Mouse (Mus musculus) kidney, adult 11 months (tissue): ENCODE measurements around the gene Actl10.

ENCODE experiments used
- DNase-seq: peaks from one replicate; pipeline ENCODE4 v3.0.0; 2022

Gene Actl10

GRCm38 (mm10) chr2:154551476-154551875 lies at the start of gene Actl10:
Actl10 (plus strand) TSS chr2:154551776.
- no peak for DNase-seq

GRCm38 (mm10) chr2:154507076-154507475 lies 44.5 kb upstream of the Actl10 start:
- no peak for DNase-seq

- peak; percentile 21 for DNase-seq
These were observed 43.9 kb upstream of the Actl10 start for GRCm38 (mm10) chr2:154507566-154508283.

GRCm38 (mm10) chr2:154508450-154508849 lies 43.1 kb upstream of the Actl10 start:
- no peak for DNase-seq

- DNase-seq: no peak
These were observed 41.4 kb upstream of the Actl10 start for GRCm38 (mm10) chr2:154510141-154510540.

GRCm38 (mm10) chr2:154516944-154517343 lies 34.6 kb upstream of the Actl10 start:
- no peak for DNase-seq

- DNase-seq: no peak
These were observed 34.2 kb upstream of the Actl10 start for GRCm38 (mm10) chr2:154517424-154517823.

- DNase-seq: no peak
These were observed 30.1 kb upstream of the Actl10 start for GRCm38 (mm10) chr2:154521449-154521848.

GRCm38 (mm10) chr2:154522334-154522733 lies 29.2 kb upstream of the Actl10 start:
- DNase-seq: no peak

- DNase-seq: no peak
These were observed 26.3 kb upstream of the Actl10 start for GRCm38 (mm10) chr2:154525285-154525684.

- no peak for DNase-seq
These were observed 25.0 kb upstream of the Actl10 start for GRCm38 (mm10) chr2:154526531-154526930.

GRCm38 (mm10) chr2:154532888-154533287 lies 18.7 kb upstream of the Actl10 start:
- DNase-seq: no peak

GRCm38 (mm10) chr2:154534704-154535270 lies 16.8 kb upstream of the Actl10 start:
- no peak for DNase-seq

GRCm38 (mm10) chr2:154538310-154538709 lies 13.3 kb upstream of the Actl10 start:
- DNase-seq: no peak

GRCm38 (mm10) chr2:154538710-154539109 lies 12.9 kb upstream of the Actl10 start:
- DNase-seq: no peak

- DNase-seq: no peak
These were observed 11.9 kb upstream of the Actl10 start for GRCm38 (mm10) chr2:154539720-154540119.

- no peak for DNase-seq
These were observed 9.9 kb upstream of the Actl10 start for GRCm38 (mm10) chr2:154541630-154542029.

GRCm38 (mm10) chr2:154543567-154544347 lies 7.8 kb upstream of the Actl10 start:
- no peak for DNase-seq

- no peak for DNase-seq
These were observed 4.9 kb upstream of the Actl10 start, which contains the start of gene 1700003F12Rik for GRCm38 (mm10) chr2:154546711-154547110. 1700003F12Rik (plus strand) TSS chr2:154547085.

- no peak for DNase-seq
These were observed 2.9 kb upstream of the Actl10 start for GRCm38 (mm10) chr2:154548688-154549087.

- DNase-seq: peak; percentile 40
These were observed 2.3 kb upstream of the Actl10 start for GRCm38 (mm10) chr2:154549127-154549885.

GRCm38 (mm10) chr2:154549886-154550189 lies 1.7 kb upstream of the Actl10 start:
- DNase-seq: no peak

GRCm38 (mm10) chr2:154550937-154551336 lies 639 bp upstream of the Actl10 start:
- DNase-seq: no peak
